Mouse (Mus musculus): Measurements from ENCODE around the gene Naip5. TPM values are rescaled to one million over a fixed set of nuclear protein-coding genes. Genes with fewer than 3 reads are reported as not detected.
"Not testable (repeated sequence)": the region's sequence is repeated elsewhere in the genome, so short reads cannot be mapped to it uniquely, and the experiment has no call there.

Gene Naip5
- polyA plus RNA-seq, 1 experiment from 2014 or later, result 0.27 TPM

- no peaks in the 10 kb centered on the region for H3K27me3 ChIP-seq (ENCODE audit: control insufficient read depth, insufficient read depth, low read length)
- no peak overlapping the region for H3K27ac ChIP-seq (ENCODE audit: low read depth, low read length)
- no peaks in the 10 kb centered on the region for H3K36me3 ChIP-seq (ENCODE audit: control insufficient read depth, insufficient read depth, low read length)
- H3K4me1 ChIP-seq (ENCODE audit: control insufficient read depth, insufficient read depth, low read length), result no peaks in the 10 kb centered on the region
- no peak overlapping the region for H3K4me3 ChIP-seq (ENCODE audit: low read depth, low read length)
- ATAC-seq (ENCODE audit: low FRiP score) (no peak), DNase-seq (ENCODE audit: low spot score, missing footprints) (no peak)
- H3K4me2 ChIP-seq, result no peak overlapping the region
- no peaks in the 10 kb centered on the region for H3K9me3 ChIP-seq (ENCODE audit: control insufficient read depth, low read length)
- WGBS, result 41% methylated on average over 8 of the region's 8 CpGs
- H3K9ac ChIP-seq (ENCODE audit: low read length), result no peak overlapping the region
Measured at GRCm38 (mm10) chr13:100210540-100210939, 35.6 kb downstream of the Naip5 start.

DNA sequence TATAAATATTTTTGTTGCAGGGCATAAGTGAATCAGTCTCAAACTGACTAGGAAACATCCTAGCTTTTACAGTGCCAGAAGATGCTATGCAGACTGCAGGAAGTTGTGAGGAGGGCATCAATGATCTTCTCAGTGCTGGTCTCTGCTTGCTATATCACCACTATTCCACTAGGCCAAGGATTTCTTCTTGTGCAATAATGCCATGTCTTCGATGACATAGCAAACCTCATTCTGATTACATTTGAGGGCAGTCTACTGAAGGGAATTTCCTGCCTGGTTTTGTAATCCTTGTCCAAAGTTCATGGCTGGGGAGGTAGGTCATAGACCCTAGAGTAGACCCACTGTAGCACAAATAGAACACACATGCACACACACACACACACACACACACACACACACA lies 42.8 kb downstream of the Naip5 start:
- Histone ChIP-seq H3K4me1 (ENCODE audit: control insufficient read depth, insufficient read depth, low read length) (no peaks in the 10 kb centered on the region), H3K4me2 (no peak overlapping the region), H3K36me3 (ENCODE audit: control insufficient read depth, insufficient read depth, low read length) (no peaks in the 10 kb centered on the region), H3K27me3 (ENCODE audit: control insufficient read depth, insufficient read depth, low read length) (no peaks in the 10 kb centered on the region), H3K27ac (ENCODE audit: low read depth, low read length) (no peak overlapping the region), H3K9ac (ENCODE audit: low read length) (no peak overlapping the region), H3K9me3 (ENCODE audit: control insufficient read depth, low read length) (no peaks in the 10 kb centered on the region), H3K4me3 (ENCODE audit: low read depth, low read length) (no peak overlapping the region)
- 85% methylated on average over 1 of the region's 1 CpGs for WGBS
- no peak for ATAC-seq (ENCODE audit: low FRiP score)
- DNase-seq (ENCODE audit: low spot score, missing footprints), result no peak

DNA sequence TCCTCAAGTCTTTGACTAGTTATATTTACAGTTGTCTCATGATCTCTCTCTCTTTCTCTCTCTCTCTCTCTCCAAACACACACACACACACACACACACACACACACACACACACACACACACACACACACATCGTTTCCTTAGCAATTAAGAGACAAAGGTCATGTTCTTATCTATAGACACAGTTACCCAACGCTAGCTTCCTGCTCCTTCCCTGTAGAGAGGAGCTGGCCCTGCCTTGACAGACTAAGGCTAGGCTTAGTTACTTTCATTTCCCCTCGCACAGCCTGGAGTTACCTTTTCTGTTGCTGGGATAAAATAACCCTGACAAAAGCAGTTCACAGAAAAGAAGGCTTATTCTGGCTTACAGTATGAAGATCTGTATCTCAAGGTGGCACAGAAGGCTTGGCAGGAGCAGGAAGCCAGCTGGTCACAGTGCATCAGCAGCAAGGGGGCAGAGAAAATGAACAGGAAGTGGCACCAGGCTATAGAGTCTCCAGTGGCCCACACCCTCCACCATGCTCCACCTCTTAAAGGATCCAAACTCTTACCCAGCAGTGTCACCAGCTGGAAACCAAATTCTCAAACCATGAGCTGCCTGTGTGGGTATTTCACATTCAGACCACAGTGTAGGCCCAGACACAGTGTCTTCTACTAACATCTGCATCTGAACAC lies 44.3 kb downstream of the Naip5 start, which contains the start of gene Naip2:
Naip2 (minus strand) TSS at position 434 of the 675 bp plus-strand sequence.
- H3K9me3 ChIP-seq (ENCODE audit: control insufficient read depth, low read length); H3K27me3 ChIP-seq (ENCODE audit: control insufficient read depth, insufficient read depth, low read length); DNase-seq (ENCODE audit: low spot score, missing footprints); H3K4me2 ChIP-seq; H3K36me3 ChIP-seq (ENCODE audit: control insufficient read depth, insufficient read depth, low read length); H3K9ac ChIP-seq (ENCODE audit: low read length); H3K4me1 ChIP-seq (ENCODE audit: control insufficient read depth, insufficient read depth, low read length); H3K27ac ChIP-seq (ENCODE audit: low read depth, low read length); H3K4me3 ChIP-seq (ENCODE audit: low read depth, low read length); ATAC-seq (ENCODE audit: low FRiP score): not testable (repeated sequence)
- WGBS, result 66% methylated on average over 3 of the region's 3 CpGs

DNA sequence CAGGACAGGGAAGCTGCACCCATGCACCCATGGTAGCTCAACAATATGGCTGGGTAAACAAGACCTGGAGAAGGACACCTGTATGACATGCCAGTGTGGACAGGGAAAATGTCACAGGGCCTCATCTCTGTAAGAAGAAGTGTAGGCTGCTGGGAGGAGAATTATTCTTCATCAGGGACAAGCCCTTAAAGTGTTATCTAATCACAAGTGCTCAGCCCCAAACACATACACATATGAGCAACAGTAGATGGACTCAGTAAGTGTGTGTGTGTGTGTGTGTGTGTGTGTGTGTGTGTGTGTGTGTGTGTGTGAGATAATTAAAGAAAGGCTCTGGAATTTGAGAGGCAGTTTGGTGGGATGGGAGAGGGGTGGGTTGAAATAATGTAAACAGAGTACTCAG lies 45.3 kb downstream of the Naip5 start:
- H3K9ac ChIP-seq (ENCODE audit: low read length), result no peak overlapping the region
- ATAC-seq (ENCODE audit: low FRiP score), result no peak
- H3K27ac ChIP-seq (ENCODE audit: low read depth, low read length), result no peak overlapping the region
- no peak overlapping the region for H3K4me3 ChIP-seq (ENCODE audit: low read depth, low read length)
- no peaks in the 10 kb centered on the region for H3K9me3 ChIP-seq (ENCODE audit: control insufficient read depth, low read length)
- H3K4me1 ChIP-seq (ENCODE audit: control insufficient read depth, insufficient read depth, low read length), result no peaks in the 10 kb centered on the region
- H3K36me3 ChIP-seq (ENCODE audit: control insufficient read depth, insufficient read depth, low read length), result no peaks in the 10 kb centered on the region
- no peak overlapping the region for H3K4me2 ChIP-seq
- no peak for DNase-seq (ENCODE audit: low spot score, missing footprints)
- H3K27me3 ChIP-seq (ENCODE audit: control insufficient read depth, insufficient read depth, low read length), result no peaks in the 10 kb centered on the region

DNA sequence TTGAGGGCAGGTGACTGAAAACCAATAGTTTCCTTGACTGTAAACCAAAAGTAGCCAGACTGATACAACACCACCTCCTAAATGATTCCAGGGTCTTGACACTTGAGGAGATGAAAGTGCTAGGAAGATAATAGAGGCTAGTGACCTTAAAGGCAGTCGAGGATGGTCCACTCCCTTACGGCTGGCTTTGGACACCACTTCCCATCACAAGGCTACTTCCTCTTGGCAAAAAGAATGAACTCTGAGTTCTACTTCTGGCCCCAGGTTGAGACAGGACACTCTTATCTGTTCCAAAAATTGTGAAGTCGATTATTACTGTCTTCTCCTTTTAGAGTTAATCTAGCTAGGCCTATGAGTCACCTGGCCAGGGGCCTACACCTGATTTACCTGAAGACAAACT lies 50.7 kb downstream of the Naip5 start:
- DNase-seq (ENCODE audit: low spot score, missing footprints) (no peak), ATAC-seq (ENCODE audit: low FRiP score) (no peak)
- Histone ChIP-seq H3K27me3 (ENCODE audit: control insufficient read depth, insufficient read depth, low read length) (no peaks in the 10 kb centered on the region), H3K4me1 (ENCODE audit: control insufficient read depth, insufficient read depth, low read length) (no peaks in the 10 kb centered on the region), H3K9me3 (ENCODE audit: control insufficient read depth, low read length) (no peaks in the 10 kb centered on the region), H3K4me2 (no peak overlapping the region), H3K9ac (ENCODE audit: low read length) (no peak overlapping the region), H3K27ac (ENCODE audit: low read depth, low read length) (no peak overlapping the region), H3K4me3 (ENCODE audit: low read depth, low read length) (no peak overlapping the region), H3K36me3 (ENCODE audit: control insufficient read depth, insufficient read depth, low read length) (no peaks in the 10 kb centered on the region)
- WGBS, result 80% methylated on average over 3 of the region's 3 CpGs

- not testable (repeated sequence) for DNase-seq (ENCODE audit: low spot score, missing footprints)
Measured at GRCm38 (mm10) chr13:100183111-100183510, 63.0 kb downstream of the Naip5 start.

GRCm38 (mm10) chr13:100174360-100174759 lies 71.8 kb downstream of the Naip5 start:
- not testable (repeated sequence) for H3K27ac ChIP-seq (ENCODE audit: low read depth, low read length); H3K4me2 ChIP-seq; H3K4me3 ChIP-seq (ENCODE audit: low read depth, low read length); H3K27me3 ChIP-seq (ENCODE audit: control insufficient read depth, insufficient read depth, low read length); H3K4me1 ChIP-seq (ENCODE audit: control insufficient read depth, insufficient read depth, low read length); ATAC-seq (ENCODE audit: low FRiP score); H3K9ac ChIP-seq (ENCODE audit: low read length); DNase-seq (ENCODE audit: low spot score, missing footprints); H3K36me3 ChIP-seq (ENCODE audit: control insufficient read depth, insufficient read depth, low read length); H3K9me3 ChIP-seq (ENCODE audit: control insufficient read depth, low read length)
- WGBS, result 84% methylated on average over 3 of the region's 5 CpGs

More at GRCm38 (mm10) chr13:100183111-100183510, 63.0 kb downstream of the Naip5 start:
- H3K4me1 ChIP-seq (ENCODE audit: control insufficient read depth, insufficient read depth, low read length); H3K4me3 ChIP-seq (ENCODE audit: low read depth, low read length); H3K27ac ChIP-seq (ENCODE audit: low read depth, low read length); ATAC-seq (ENCODE audit: low FRiP score); H3K9me3 ChIP-seq (ENCODE audit: control insufficient read depth, low read length); H3K27me3 ChIP-seq (ENCODE audit: control insufficient read depth, insufficient read depth, low read length); H3K4me2 ChIP-seq; H3K9ac ChIP-seq (ENCODE audit: low read length); H3K36me3 ChIP-seq (ENCODE audit: control insufficient read depth, insufficient read depth, low read length): not testable (repeated sequence)

GRCm38 (mm10) chr13:100166378-100166777 lies 79.7 kb downstream of the Naip5 start:
- not testable (repeated sequence) for H3K4me3 ChIP-seq (ENCODE audit: low read depth, low read length); ATAC-seq (ENCODE audit: low FRiP score); H3K9ac ChIP-seq (ENCODE audit: low read length); H3K27me3 ChIP-seq (ENCODE audit: control insufficient read depth, insufficient read depth, low read length); H3K9me3 ChIP-seq (ENCODE audit: control insufficient read depth, low read length); H3K27ac ChIP-seq (ENCODE audit: low read depth, low read length); H3K4me2 ChIP-seq; H3K4me1 ChIP-seq (ENCODE audit: control insufficient read depth, insufficient read depth, low read length); DNase-seq (ENCODE audit: low spot score, missing footprints); H3K36me3 ChIP-seq (ENCODE audit: control insufficient read depth, insufficient read depth, low read length)
- WGBS, result 81% methylated on average over 2 of the region's 2 CpGs

GRCm38 (mm10) chr13:100162467-100162866 lies 83.7 kb downstream of the Naip5 start:
- H3K4me2 ChIP-seq; H3K36me3 ChIP-seq (ENCODE audit: control insufficient read depth, insufficient read depth, low read length); H3K9me3 ChIP-seq (ENCODE audit: control insufficient read depth, low read length); ATAC-seq (ENCODE audit: low FRiP score); H3K4me1 ChIP-seq (ENCODE audit: control insufficient read depth, insufficient read depth, low read length); H3K9ac ChIP-seq (ENCODE audit: low read length); DNase-seq (ENCODE audit: low spot score, missing footprints); H3K4me3 ChIP-seq (ENCODE audit: low read depth, low read length); H3K27me3 ChIP-seq (ENCODE audit: control insufficient read depth, insufficient read depth, low read length); H3K27ac ChIP-seq (ENCODE audit: low read depth, low read length): not testable (repeated sequence)
